Mouse (Mus musculus): ENCODE results near the gene Vmn1r129.
"Not testable (repeated sequence)": the region's sequence is repeated elsewhere in the genome, so short reads cannot be mapped to it uniquely, and the experiment has no call there.

Vmn1r129 gene

GRCm38 (mm10) chr7:21361191-21361590 lies at the start of gene Vmn1r129:
Gene Vmn1r129 (minus strand): TSS chr7:21361291.
- DNase-seq (ENCODE audit: inconsistent age in 2 of 2, low spot score in 1 of 2), result not testable (repeated sequence)

GRCm38 (mm10) chr7:21349073-21349472 lies 12.0 kb downstream of the Vmn1r129 start, which contains the start of gene Vmn1r128:
Gene Vmn1r128 (plus strand): TSS chr7:21349373.
- DNase-seq (ENCODE audit: inconsistent age in 2 of 2, low spot score in 1 of 2), result not testable (repeated sequence)

GRCm38 (mm10) chr7:21319761-21320160 lies 41.3 kb downstream of the Vmn1r129 start, which contains the start of gene Vmn1r127:
Gene Vmn1r127 (minus strand): TSS chr7:21319861.
- not testable (repeated sequence) for DNase-seq (ENCODE audit: inconsistent age in 2 of 2, low spot score in 1 of 2)

All from adrenal gland, adult (tissue).